Mouse (Mus musculus) ovary, postnatal 14 days (tissue): ENCODE data around the gene Cdc42bpg.

Source experiments
- DNase-seq: peaks from one replicate; pipeline ENCODE4 v3.0.0; 2022; ENCODE audit warnings: low spot score

Cdc42bpg gene

GRCm38 (mm10) chr19:6348717-6349116 is 42.5 kb downstream of the Cdc42bpg start:
- DNase-seq, result no peak

- DNase-seq, result no peak
Measured at GRCm38 (mm10) chr19:6349215-6349983, 43.1 kb downstream of the Cdc42bpg start.

- no peak for DNase-seq
Measured at GRCm38 (mm10) chr19:6351431-6352106, 45.3 kb downstream of the Cdc42bpg start.

GRCm38 (mm10) chr19:6352107-6352505 is 45.9 kb downstream of the Cdc42bpg start:
- DNase-seq, result no peak

- no peak for DNase-seq
Measured at GRCm38 (mm10) chr19:6354030-6354429, 47.8 kb downstream of the Cdc42bpg start.

- no peak for DNase-seq
Measured at GRCm38 (mm10) chr19:6361291-6361690, 55.0 kb downstream of the Cdc42bpg start.

GRCm38 (mm10) chr19:6363091-6363410 is 56.8 kb downstream of the Cdc42bpg start:
- no peak for DNase-seq

GRCm38 (mm10) chr19:6363411-6364240 is 57.4 kb downstream of the Cdc42bpg start, which contains the start of gene Sf1:
Gene Sf1 (plus strand): TSS chr19:6363690.
- DNase-seq, result peak; percentile 99

GRCm38 (mm10) chr19:6364317-6364725 is 58.1 kb downstream of the Cdc42bpg start:
- DNase-seq, result peak; percentile 88

- no peak for DNase-seq
Measured at GRCm38 (mm10) chr19:6364842-6365241, 58.6 kb downstream of the Cdc42bpg start.

GRCm38 (mm10) chr19:6370175-6370574 is 63.9 kb downstream of the Cdc42bpg start:
- no peak for DNase-seq

- DNase-seq, result no peak
Measured at GRCm38 (mm10) chr19:6372433-6372832, 66.2 kb downstream of the Cdc42bpg start.

- peak; percentile 84 for DNase-seq
Measured at GRCm38 (mm10) chr19:6373539-6374400, 67.5 kb downstream of the Cdc42bpg start.

- no peak for DNase-seq
Measured at GRCm38 (mm10) chr19:6374571-6374970, 68.3 kb downstream of the Cdc42bpg start.
